In genomic region chrX:163848510-163849199, GRCm38 (mm10) we compare ENCODE assay signal across 12 mouse cellular contexts.
DNase-seq lines count a peak whose midpoint lies in the region; ATAC-seq and TF ChIP-seq lines count a peak whose summit lies in the region.
"Had no signal": no experiment of that assay in that cellular context is flagged by ENCODE, and none has a peak within 500 bp of the region (broad histone marks: within the 10 kb centered on the region; RNA-seq: fewer than 3 reads in every experiment).

No protein-coding gene starts in this region.

- H3K9me3 ChIP-seq in embryonic facial prominence, embryonic 10.5 days: no peaks in the 10 kb centered on the region
- no peaks in the 10 kb centered on the region for H3K9me3 ChIP-seq in hindbrain, embryonic 16.5 days (ENCODE audit: control insufficient read depth, low read length)

- no peak overlapping the region for H3K27ac ChIP-seq in embryonic facial prominence, embryonic 10.5 days (replicated peaks)
- H3K27ac ChIP-seq in hindbrain, embryonic 16.5 days (ENCODE audit: low read depth, low read length): no peak overlapping the region
- H3K27ac ChIP-seq: kidney, postnatal 0 days; macrophage had no signal

- no peak overlapping the region for H3K9ac ChIP-seq in hindbrain, embryonic 16.5 days (ENCODE audit: low read depth, low read length)

- H3K4me1 ChIP-seq in embryonic facial prominence, embryonic 10.5 days: peaks cover 3% of the 10 kb centered on the region; the same call in 1 of the 2 replicates
- no peaks in the 10 kb centered on the region for H3K4me1 ChIP-seq in hindbrain, embryonic 16.5 days (ENCODE audit: control insufficient read depth, insufficient read depth, low read depth, low read length)

- no peak for ATAC-seq in hindbrain, embryonic 16.5 days

- H3K27me3 ChIP-seq in embryonic facial prominence, embryonic 10.5 days (replicated peaks; ENCODE audit: low read depth, poor library complexity, severe bottlenecking): peaks cover 90% of the 10 kb centered on the region
- peaks cover 2% of the 10 kb centered on the region; the same call in 1 of the 2 replicates for H3K27me3 ChIP-seq in hindbrain, embryonic 16.5 days (replicated peaks; ENCODE audit: control insufficient read depth, insufficient read depth, low read length)

- H3K4me2 ChIP-seq in hindbrain, embryonic 16.5 days (ENCODE audit: low read length): no peak overlapping the region

- TF ChIP-seq POLR2A in brain, embryonic 14.5 days (IDR thresholded peaks at IDR 0.05; ENCODE audit: borderline replicate concordance, extremely low read depth, insufficient read depth, insufficient read length, poor library complexity, severe bottlenecking): no peak

- H3K36me3 ChIP-seq in embryonic facial prominence, embryonic 10.5 days (replicated peaks): no peaks in the 10 kb centered on the region
- no peaks in the 10 kb centered on the region for H3K36me3 ChIP-seq in hindbrain, embryonic 16.5 days (ENCODE audit: control insufficient read depth, insufficient read depth, low read length)

- peak; percentile 3 for DNase-seq in lung, postnatal 10 days
- DNase-seq in lung, adult 18-20 months: no peak
- DNase-seq in brain, embryonic 14.5 days (ENCODE audit: low read depth): peak; percentile 51
- DNase-seq in embryonic facial prominence, embryonic 10.5 days (ENCODE audit: low spot score): peak; percentile 24
- peak; percentile 8 for DNase-seq in right cerebral cortex, postnatal 14 days
- DNase-seq in ovary, postnatal 14 days (ENCODE audit: low spot score): no peak
- no peak for DNase-seq in urinary bladder, postnatal 25 days (ENCODE audit: low spot score)
- DNase-seq: heart, adult 18-20 months; heart, postnatal 36 days had no signal

- no peak for TF ChIP-seq CTCF in brain, embryonic 14.5 days (IDR thresholded peaks at IDR 0.05; ENCODE audit: borderline replicate concordance, extremely low read depth, insufficient read depth, insufficient read length)

- WGBS in embryonic facial prominence, embryonic 10.5 days: 56% methylated on average over 8 of the region's 8 CpGs
- 45% methylated on average over 8 of the region's 8 CpGs for WGBS in hindbrain, embryonic 16.5 days

- no peak overlapping the region for H3K4me3 ChIP-seq in embryonic facial prominence, embryonic 10.5 days
- H3K4me3 ChIP-seq in hindbrain, embryonic 16.5 days (ENCODE audit: low read length): no peak overlapping the region

Comparison
In these comparisons a context has a peak if more than half of its experiments do, and no peak if none do; other contexts are left out.
1. DNase-seq: peak in lung, postnatal 10 days (single experiment), brain, embryonic 14.5 days (single experiment), embryonic facial prominence, embryonic 10.5 days (single experiment) and right cerebral cortex, postnatal 14 days (single experiment); none in lung, adult 18-20 months (0 of 2), ovary, postnatal 14 days (single experiment) and urinary bladder, postnatal 25 days (single experiment).